Mouse (Mus musculus): ENCODE measurements at regions not wholly inside any gene's neighbourhood (a gene's known extent, or its start where the extent isn't known, plus 50 kb on each side); places are given as distances from the start of the nearest gene placed in this dataset.

GRCm38 (mm10) chr5:40394798-40395197, 639.5 kb upstream of the Hs3st1 start:
- TF ChIP-seq CTCF (IDR thresholded peaks at IDR 0.05; ENCODE audit: borderline replicate concordance, insufficient read depth, low read depth, low read length) (no peak), POLR2A (IDR thresholded peaks at IDR 0.05; ENCODE audit: borderline replicate concordance, insufficient read depth, low read length) (no peak)
